ENCODE assay signal across 23 mouse cellular contexts in genomic region chr3:38545501-38545896, GRCm38 (mm10).
"Had no signal": no experiment of that assay in that cellular context is flagged by ENCODE, and none has a peak within 500 bp of the region (broad histone marks: within the 10 kb centered on the region; RNA-seq: fewer than 3 reads in every experiment).

No protein-coding gene starts in this region.

- H3K9me3 ChIP-seq: heart, embryonic 13.5 days; heart, embryonic 15.5 days; hindbrain, embryonic 13.5 days; hindbrain, embryonic 15.5 days; limb, embryonic 10.5 days; limb, embryonic 12.5 days; liver, embryonic 13.5 days; liver, embryonic 15.5 days had no signal

- DNase-seq: gastrocnemius, postnatal 14 days; gastrocnemius, postnatal 36 days; heart, adult 11 months; heart, adult 2 months; heart, postnatal 14 days; heart, postnatal 36 days; kidney, adult 18-20 months; kidney, postnatal 10 days; kidney, postnatal 25 days; layer of hippocampus, adult 9-11 months; layer of hippocampus, postnatal 36 days; liver; liver, embryonic 13.5 days had no signal

- H3K27ac ChIP-seq: heart, adult 2 months; heart, embryonic 13.5 days; heart, embryonic 15.5 days; hindbrain, embryonic 13.5 days; hindbrain, embryonic 15.5 days; hindbrain, postnatal 0 days; limb, embryonic 10.5 days; limb, embryonic 12.5 days; liver, embryonic 13.5 days; liver, embryonic 15.5 days had no signal

- H3K4me2 ChIP-seq: heart, embryonic 11.5 days; heart, embryonic 13.5 days; heart, embryonic 15.5 days; hindbrain, embryonic 13.5 days; hindbrain, embryonic 15.5 days; limb, embryonic 12.5 days; liver, embryonic 11.5 days; liver, embryonic 13.5 days; liver, embryonic 15.5 days had no signal

- H3K4me3 ChIP-seq: heart, adult 2 months; heart, embryonic 13.5 days; heart, embryonic 15.5 days; hindbrain, embryonic 13.5 days; hindbrain, embryonic 15.5 days; limb, embryonic 10.5 days; limb, embryonic 12.5 days; liver, embryonic 13.5 days; liver, embryonic 15.5 days had no signal

- H3K36me3 ChIP-seq: heart, embryonic 13.5 days; heart, embryonic 15.5 days; hindbrain, embryonic 13.5 days; hindbrain, embryonic 15.5 days; limb, embryonic 10.5 days; limb, embryonic 12.5 days; liver, embryonic 13.5 days; liver, embryonic 15.5 days had no signal

- H3K4me1 ChIP-seq: heart, embryonic 13.5 days; heart, embryonic 15.5 days; hindbrain, embryonic 13.5 days; hindbrain, embryonic 15.5 days; limb, embryonic 10.5 days; limb, embryonic 12.5 days; liver, embryonic 13.5 days; liver, embryonic 15.5 days had no signal

- H3K27me3 ChIP-seq: heart, embryonic 13.5 days; heart, embryonic 15.5 days; hindbrain, embryonic 13.5 days; hindbrain, embryonic 15.5 days; limb, embryonic 12.5 days; liver, embryonic 13.5 days; liver, embryonic 15.5 days had no signal

- H3K9ac ChIP-seq: heart, embryonic 13.5 days; heart, embryonic 15.5 days; hindbrain, embryonic 13.5 days; hindbrain, embryonic 15.5 days; limb, embryonic 12.5 days; liver, embryonic 13.5 days; liver, embryonic 15.5 days had no signal
